Mouse (Mus musculus) ES-E14 (cell line): ENCODE measurements around the gene Epn3. TPM values are rescaled to one million over a fixed set of nuclear protein-coding genes. Genes with fewer than 3 reads are reported as not detected.

Source experiments
- DNase-seq: peaks from one replicate; pipeline ENCODE4 v3.0.0-alpha.2; 2013; ENCODE audit warnings: low read depth, low spot score
- H3K27ac ChIP-seq: 2 replicates; pipeline ENCODE4 v1.5.1; 2012; ENCODE audit warnings: low read depth, mild to moderate bottlenecking, low read length, moderate library complexity, mixed read lengths; ENCODE audit not compliant: poor library complexity, insufficient read depth, severe bottlenecking
- H3K36me3 ChIP-seq: 2 replicates; pipeline ENCODE4 v1.6.1; 2012; ENCODE audit warnings: mild to moderate bottlenecking, low read length, moderate library complexity, mixed read lengths; ENCODE audit not compliant: control insufficient read depth, poor library complexity, insufficient read depth, severe bottlenecking
- H3K4me1 ChIP-seq, 2 experiments: fragments of 150-350 bp in 1 of 2; sonication (generic) in 1 of 2; 2 replicates each; pipeline ENCODE4 v1.6.1; 2012; ENCODE audit warnings: low read length in 2 of 2, mild to moderate bottlenecking in 1 of 2, mixed read lengths in 1 of 2; ENCODE audit not compliant: control insufficient read depth in 2 of 2, insufficient read depth in 2 of 2, poor library complexity in 1 of 2
- H3K4me3 ChIP-seq, 2 experiments: fragments of 150-350 bp in 1 of 2; sonication (generic) in 1 of 2; 2 replicates each; pipeline ENCODE4 v1.5.1; 2012; ENCODE audit warnings: low read length in 2 of 2, low read depth in 1 of 2, mild to moderate bottlenecking in 1 of 2, mixed read lengths in 1 of 2; ENCODE audit not compliant: insufficient read depth in 1 of 2, poor library complexity in 1 of 2, severe bottlenecking in 1 of 2
- H3K9ac ChIP-seq: 2 replicates; pipeline ENCODE4 v1.6.1; 2012; ENCODE audit warnings: low read depth, mild to moderate bottlenecking, low read length, mixed read lengths; ENCODE audit not compliant: poor library complexity, insufficient read depth, severe bottlenecking
- H3K9me3 ChIP-seq: fragments of 150-350 bp; sonication (generic); 2 replicates; pipeline ENCODE4 v1.6.1; 2012; ENCODE audit warnings: low read depth, mild to moderate bottlenecking, low read length; ENCODE audit not compliant: control insufficient read depth, insufficient read depth
- CHD2 ChIP-seq: IDR thresholded peaks from 2 replicates; pipeline ENCODE4 v1.6.1; 2014; ENCODE audit warnings: mild to moderate bottlenecking, low read depth, low read length, inconsistent platforms
- HCFC1 ChIP-seq: IDR thresholded peaks from 2 replicates; pipeline ENCODE4 v1.6.1; 2012; ENCODE audit warnings: low read length, inconsistent platforms, borderline replicate concordance; ENCODE audit not compliant: insufficient read depth
- MAFK ChIP-seq: IDR thresholded peaks from 2 replicates; pipeline ENCODE4 v1.6.1; 2014; ENCODE audit warnings: mild to moderate bottlenecking, low read depth, low read length, inconsistent platforms; ENCODE audit not compliant: insufficient read depth
- ZC3H11A ChIP-seq: IDR thresholded peaks from 2 replicates; pipeline ENCODE4 v1.6.1; 2012; ENCODE audit warnings: low read depth, mild to moderate bottlenecking, inconsistent platforms, low read length, borderline replicate concordance
- ZNF384 ChIP-seq: IDR thresholded peaks from 2 replicates; pipeline ENCODE4 v1.6.1; 2012; ENCODE audit warnings: low read depth, low read length, inconsistent platforms
- in situ Hi-C, 2 experiments: fragments of 600-800 bp; cut with MboI; formaldehyde crosslinking; loops; one replicate each; pipeline ENCODE4 v1.15.1; 2025; ENCODE audit warnings: low sequenced_read_pairs in 2 of 2, inconsistent platforms in 1 of 2; ENCODE audit not compliant: unreplicated experiment in 2 of 2
- total RNA-seq: library from RNA; depleted of rRNA; stranded (reverse); fragments of 300-350 nt; gene quantifications from 2 replicates; pipeline ENCODE4 v1.2.3, GENCODE M21; 2012

The Epn3 gene
- total RNA-seq, 1 experiment: 1.7 TPM

GRCm38 (mm10) chr11:94539761-94540160, 40.0 kb upstream of the Epn3 start:
- Histone ChIP-seq H3K9me3 (no peaks in the 10 kb centered on the region), H3K4me3 (no peak overlapping the region), H3K9ac (no peak overlapping the region), H3K27ac (no peak overlapping the region), H3K36me3 (no peaks in the 10 kb centered on the region), H3K4me1 (no peaks in the 10 kb centered on the region)
- no peak for TF ChIP-seq ZC3H11A
- TF ChIP-seq MAFK: no peak
- TF ChIP-seq CHD2: no peak
- no peak for DNase-seq
- in situ Hi-C loops: no loop called here

- no peaks in the 10 kb centered on the region for H3K9me3 ChIP-seq
- no peak overlapping the region for H3K9ac ChIP-seq
- no peak for TF ChIP-seq MAFK
- no peak for TF ChIP-seq ZNF384
- no peak for TF ChIP-seq CHD2
- TF ChIP-seq ZC3H11A: no peak
- TF ChIP-seq HCFC1: no peak
- no peak overlapping the region for H3K4me3 ChIP-seq
- no peak for DNase-seq
- H3K4me1 ChIP-seq: no peaks in the 10 kb centered on the region
- in situ Hi-C loops: no loop called here
- no peak overlapping the region for H3K27ac ChIP-seq
- no peaks in the 10 kb centered on the region for H3K36me3 ChIP-seq
These were observed 39.0 kb upstream of the Epn3 start for GRCm38 (mm10) chr11:94538733-94539292.

GRCm38 (mm10) chr11:94533171-94533570, 33.4 kb upstream of the Epn3 start:
- TF ChIP-seq ZC3H11A (no peak), HCFC1 (no peak), MAFK (no peak)
- in situ Hi-C loops: no loop called here
- Histone ChIP-seq H3K27ac (no peak overlapping the region), H3K36me3 (no peaks in the 10 kb centered on the region), H3K4me1 (no peaks in the 10 kb centered on the region), H3K4me3 (no peak overlapping the region), H3K9ac (no peak overlapping the region), H3K9me3 (no peaks in the 10 kb centered on the region)
- no peak for DNase-seq

DNA sequence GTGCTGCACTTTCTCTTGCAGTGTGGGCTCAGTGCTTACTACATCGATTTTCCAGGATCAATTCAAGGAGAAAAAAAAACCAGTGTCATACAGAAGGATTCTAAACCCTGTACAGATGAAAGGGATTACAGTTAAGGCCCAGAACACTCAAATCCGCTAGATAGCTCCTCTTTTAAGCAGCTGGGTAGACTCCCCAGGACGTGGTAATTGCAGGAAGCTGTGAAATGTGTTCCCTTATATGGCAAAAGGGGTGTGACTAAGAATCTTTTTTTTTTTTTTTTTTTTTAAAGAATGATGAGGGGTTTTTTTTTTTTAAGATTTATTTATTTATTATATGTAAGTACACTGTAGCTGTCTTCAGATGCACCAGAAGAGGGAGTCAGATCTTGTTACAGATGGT, 29.1 kb upstream of the Epn3 start:
- H3K4me1 ChIP-seq: peaks cover 0 to 2% of the 10 kb centered on the region in 2 experiments; a peak in 1 of 4 replicates
- in situ Hi-C loops: no loop called here
- H3K9ac ChIP-seq: no peak overlapping the region
- H3K9me3 ChIP-seq: no peaks in the 10 kb centered on the region
- TF ChIP-seq MAFK (no peak), CHD2 (no peak), ZNF384 (0 out of 2 replicates have a peak, but pooled peaks have one; percentile 45), HCFC1 (no peak), ZC3H11A (no peak)
- no peaks in the 10 kb centered on the region for H3K36me3 ChIP-seq
- no peak for DNase-seq
- H3K4me3 ChIP-seq: no peak overlapping the region
- no peak overlapping the region for H3K27ac ChIP-seq
